Mouse (Mus musculus): ENCODE measurements around the gene Arhgap24.

Arhgap24 gene

DNA sequence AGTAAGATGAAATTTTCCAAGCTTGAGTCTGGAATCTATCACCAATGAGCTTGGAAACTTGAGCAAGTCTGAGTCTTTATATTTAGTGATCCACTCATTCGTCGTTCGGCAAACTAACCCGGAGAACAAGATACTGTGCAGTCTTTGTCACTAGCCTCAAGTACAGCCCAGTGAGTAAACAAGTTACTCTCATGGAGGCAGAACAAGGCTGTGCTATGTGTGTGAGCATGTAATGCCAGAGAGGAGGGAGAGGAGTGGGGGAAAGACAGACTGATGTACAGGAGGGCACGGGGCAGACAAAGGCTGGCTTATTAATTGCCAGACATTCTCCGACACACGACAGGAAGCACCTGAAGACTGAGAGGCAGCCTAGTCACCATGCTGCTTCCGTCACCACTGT lies 97.2 kb downstream of the Arhgap24 start:
- no peak for DNase-seq (ENCODE audit: low read depth, low spot score)

- DNase-seq (ENCODE audit: low read depth, low spot score): no peak
These were observed 101.7 kb downstream of the Arhgap24 start for GRCm38 (mm10) chr5:102582864-102583410.

- no peak for DNase-seq (ENCODE audit: low read depth, low spot score)
These were observed 110.2 kb downstream of the Arhgap24 start for GRCm38 (mm10) chr5:102591422-102591821.

- no peak for DNase-seq (ENCODE audit: low read depth, low spot score)
These were observed 111.9 kb downstream of the Arhgap24 start for GRCm38 (mm10) chr5:102593058-102593457.

DNA sequence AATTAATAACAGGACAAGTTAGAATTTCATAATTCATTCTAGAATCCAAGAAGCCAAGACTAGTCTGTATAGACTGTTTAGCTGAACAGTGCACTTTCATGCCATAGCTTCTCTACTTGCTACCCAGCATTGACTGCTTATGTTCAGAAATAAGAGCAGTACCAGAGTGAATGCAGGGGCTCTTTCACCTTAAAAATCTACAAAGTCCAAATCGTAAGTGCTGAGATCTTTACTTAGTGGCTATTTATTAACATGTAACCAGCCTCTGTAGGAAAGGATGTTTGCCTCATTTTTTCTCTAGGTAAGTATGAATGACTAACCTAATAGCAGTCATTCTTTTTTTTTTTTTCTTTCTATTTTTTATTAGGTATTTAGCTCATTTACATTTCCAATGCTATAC lies 117.9 kb downstream of the Arhgap24 start:
- no peak for DNase-seq (ENCODE audit: low read depth, low spot score)

DNA sequence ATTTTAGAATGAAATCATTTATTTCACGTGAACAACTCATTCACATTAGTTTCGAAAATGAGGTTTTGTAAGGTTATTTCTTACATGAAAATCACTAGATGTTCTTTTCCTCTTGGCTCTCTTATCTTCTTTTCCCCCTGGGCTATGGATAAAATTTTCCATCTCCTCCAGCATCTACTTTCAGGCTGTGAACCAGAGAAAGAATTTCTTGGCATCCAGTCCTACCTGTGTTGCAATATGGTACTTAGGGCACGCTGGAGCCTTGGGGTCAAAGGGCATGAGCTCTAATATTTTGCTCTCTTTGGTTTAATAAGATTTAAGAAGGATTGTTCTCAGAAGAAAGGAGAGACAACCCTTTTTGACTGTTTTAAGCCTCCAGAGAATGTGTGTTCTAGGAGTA lies 132.4 kb downstream of the Arhgap24 start:
- no peak for DNase-seq (ENCODE audit: low read depth, low spot score)

GRCm38 (mm10) chr5:102614081-102614480 lies 132.9 kb downstream of the Arhgap24 start:
- DNase-seq (ENCODE audit: low read depth, low spot score): no peak

- no peak for DNase-seq (ENCODE audit: low read depth, low spot score)
These were observed 134.1 kb downstream of the Arhgap24 start for GRCm38 (mm10) chr5:102615249-102615648.

GRCm38 (mm10) chr5:102621036-102621435 lies 139.8 kb downstream of the Arhgap24 start:
- no peak for DNase-seq (ENCODE audit: low read depth, low spot score)

DNA sequence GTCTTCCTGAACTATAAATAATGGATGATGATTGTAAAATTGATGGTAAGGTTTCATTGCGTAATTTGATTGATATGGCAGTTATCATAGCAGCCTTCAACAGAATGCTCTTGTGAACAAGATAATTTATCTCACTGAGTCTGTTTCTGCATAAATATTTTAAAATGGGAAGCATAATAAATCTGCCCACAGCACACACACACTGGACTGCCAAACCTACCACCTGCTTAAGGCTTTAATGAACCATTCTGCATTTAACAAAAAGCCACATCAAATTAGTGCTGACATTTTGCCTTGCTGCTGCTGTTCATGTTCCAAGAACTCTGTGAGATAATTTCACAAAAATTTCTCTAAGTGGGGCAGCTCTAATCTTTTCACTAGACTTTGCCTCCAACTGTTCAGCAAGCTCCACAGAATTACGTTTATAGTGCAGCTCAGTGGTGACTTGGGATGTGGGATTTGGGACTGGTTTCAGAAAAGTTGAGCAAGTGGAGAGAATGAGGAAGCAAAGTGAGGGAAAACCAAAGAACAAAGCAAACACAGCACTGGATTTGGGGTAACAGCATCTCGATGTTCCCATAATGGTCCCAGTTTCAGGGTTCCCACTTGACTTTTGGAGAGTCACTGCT lies 142.7 kb downstream of the Arhgap24 start:
- no peak for DNase-seq (ENCODE audit: low read depth, low spot score)

- DNase-seq (ENCODE audit: low read depth, low spot score): no peak
These were observed 145.5 kb downstream of the Arhgap24 start for GRCm38 (mm10) chr5:102626671-102627070.

DNA sequence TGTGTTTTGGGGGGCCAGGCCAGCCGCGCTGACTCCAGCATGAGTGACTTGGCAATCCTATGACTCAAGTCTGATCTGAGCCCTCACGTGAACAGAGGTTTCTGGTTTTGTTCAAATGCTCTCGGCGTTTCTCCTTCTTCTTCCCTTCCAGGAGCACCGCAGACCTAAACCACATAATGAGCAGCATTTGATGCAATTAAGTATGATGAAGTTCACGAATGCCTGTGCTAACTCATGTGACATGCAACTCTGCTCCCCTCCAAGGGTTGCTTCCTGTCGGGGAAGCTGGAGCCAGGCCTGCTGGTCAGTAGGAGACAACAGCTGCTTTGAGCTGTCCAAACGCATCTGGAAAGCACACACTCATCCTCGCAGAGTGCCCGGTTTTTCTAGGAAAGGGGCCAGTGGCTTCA lies 148.2 kb downstream of the Arhgap24 start:
- no peak for DNase-seq (ENCODE audit: low read depth, low spot score)

- no peak for DNase-seq (ENCODE audit: low read depth, low spot score)
These were observed 154.4 kb downstream of the Arhgap24 start for GRCm38 (mm10) chr5:102635591-102635990.

DNA sequence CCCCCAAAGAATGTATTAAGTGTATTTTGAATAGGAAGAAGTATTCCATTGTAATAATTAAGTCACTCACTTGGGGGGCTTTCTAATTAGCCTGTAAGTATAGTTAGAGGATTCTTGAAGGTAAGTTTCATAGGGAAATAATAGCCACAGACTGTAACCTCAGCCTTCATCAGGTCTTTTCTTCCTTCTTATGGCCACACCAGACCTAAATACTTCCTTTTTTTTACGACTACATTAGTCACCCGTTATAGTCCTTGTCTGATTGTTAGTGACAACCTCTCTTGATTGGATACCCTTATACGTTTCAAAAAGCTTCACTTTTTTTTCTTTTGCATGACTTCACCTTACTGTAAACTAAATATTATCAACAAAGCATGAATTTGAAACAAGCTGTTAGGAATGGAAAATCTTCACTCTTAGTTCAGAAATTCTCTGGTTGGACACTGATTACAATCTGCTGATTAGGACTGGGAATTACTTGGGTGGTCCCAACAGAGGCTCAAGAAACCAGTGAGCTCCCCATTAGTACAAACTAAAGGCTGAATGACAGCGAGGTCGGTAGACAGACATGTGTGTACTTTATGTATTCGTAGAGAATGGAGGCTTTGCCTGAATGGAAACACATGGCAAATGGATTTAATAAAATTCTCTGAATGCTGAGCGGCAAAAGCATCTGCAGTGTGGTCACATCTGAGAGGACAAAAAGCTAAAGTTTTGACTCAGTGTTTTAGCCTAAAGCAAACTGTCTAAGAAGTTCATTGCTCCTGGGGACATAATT lies 158.8 kb downstream of the Arhgap24 start:
- DNase-seq (ENCODE audit: low read depth, low spot score): no peak

DNA sequence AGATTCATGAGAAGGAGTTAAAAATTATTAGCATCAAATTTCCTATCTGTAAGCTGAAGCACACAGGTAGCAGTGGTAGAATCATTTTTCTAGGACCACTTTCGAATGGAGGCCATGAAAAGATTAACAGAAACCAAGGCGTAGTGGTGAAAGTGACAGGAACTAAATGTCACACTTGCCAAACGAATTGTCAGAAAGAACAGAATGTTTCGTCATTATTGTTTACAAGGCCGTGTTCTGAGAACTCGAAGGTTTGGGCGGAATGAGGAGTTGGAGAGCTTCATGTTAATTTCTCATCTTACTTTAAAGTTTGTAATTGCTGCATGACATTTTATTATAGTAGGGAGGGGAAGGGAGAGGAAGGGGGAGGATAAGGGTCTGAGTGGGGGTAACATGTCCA lies 162.2 kb downstream of the Arhgap24 start:
- DNase-seq (ENCODE audit: low read depth, low spot score): no peak

DNA sequence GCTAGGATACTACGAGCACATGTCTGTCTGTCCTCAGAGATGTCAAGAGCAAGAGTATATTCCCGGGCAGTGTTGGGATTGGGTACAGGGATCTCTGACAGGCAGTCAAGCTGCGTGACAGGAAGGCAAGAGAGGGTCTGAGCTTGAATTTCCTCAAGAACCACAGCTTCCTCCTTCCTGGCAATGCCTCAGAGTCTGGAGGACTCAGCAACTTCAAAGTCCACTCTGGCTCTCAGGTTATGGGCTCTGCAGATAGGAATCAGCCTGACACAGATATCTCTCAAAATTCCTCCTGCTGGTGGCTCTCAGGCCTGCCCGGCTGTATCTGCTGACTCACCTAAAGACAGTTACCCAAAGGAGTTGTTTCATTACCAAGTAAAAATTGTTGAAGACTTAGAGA lies 162.6 kb downstream of the Arhgap24 start:
- DNase-seq (ENCODE audit: low read depth, low spot score): no peak

DNA sequence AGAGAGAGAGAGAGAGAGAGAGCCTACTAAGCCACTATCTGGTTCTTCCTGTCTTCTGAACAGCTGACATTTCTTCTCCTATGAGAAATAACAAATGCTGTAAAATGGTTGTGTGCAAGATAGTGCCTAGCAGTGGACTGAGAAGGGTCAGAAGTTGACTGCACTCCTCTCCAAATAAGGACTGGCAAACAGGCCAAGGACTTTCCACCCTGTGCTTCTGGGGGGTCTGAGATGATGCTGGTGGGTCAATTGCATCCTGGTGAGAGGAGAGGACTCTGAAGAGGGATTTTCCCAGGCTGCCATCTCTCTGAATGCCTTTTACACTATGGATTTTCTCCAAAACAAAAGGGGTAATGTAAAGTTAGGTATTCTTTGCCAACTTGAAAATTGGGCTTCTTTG lies 177.9 kb downstream of the Arhgap24 start:
- DNase-seq (ENCODE audit: low read depth, low spot score): no peak

- no peak for DNase-seq (ENCODE audit: low read depth, low spot score)
These were observed 184.0 kb downstream of the Arhgap24 start for GRCm38 (mm10) chr5:102664988-102665726.

DNA sequence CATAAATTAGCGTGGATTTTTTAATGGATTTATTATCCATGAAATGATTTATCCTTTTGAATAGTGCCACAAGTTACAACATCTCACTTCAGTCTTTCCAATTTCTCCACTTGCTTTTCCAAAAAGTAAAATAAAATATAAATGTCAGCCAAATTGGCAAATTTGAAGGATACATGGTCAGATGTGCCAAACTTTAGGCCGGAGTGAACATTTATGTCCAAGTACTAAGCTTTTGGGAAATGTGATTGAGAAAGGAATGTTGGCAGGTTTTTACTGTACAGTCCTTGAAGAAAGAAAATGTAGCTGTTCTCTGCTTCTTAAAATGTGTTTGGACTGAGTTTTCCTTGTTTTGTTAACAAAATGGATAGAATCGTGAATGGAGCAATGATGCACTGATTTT lies 185.7 kb downstream of the Arhgap24 start:
- no peak for DNase-seq (ENCODE audit: low read depth, low spot score)

- no peak for DNase-seq (ENCODE audit: low read depth, low spot score)
These were observed 186.8 kb downstream of the Arhgap24 start for GRCm38 (mm10) chr5:102667754-102668575.

DNA sequence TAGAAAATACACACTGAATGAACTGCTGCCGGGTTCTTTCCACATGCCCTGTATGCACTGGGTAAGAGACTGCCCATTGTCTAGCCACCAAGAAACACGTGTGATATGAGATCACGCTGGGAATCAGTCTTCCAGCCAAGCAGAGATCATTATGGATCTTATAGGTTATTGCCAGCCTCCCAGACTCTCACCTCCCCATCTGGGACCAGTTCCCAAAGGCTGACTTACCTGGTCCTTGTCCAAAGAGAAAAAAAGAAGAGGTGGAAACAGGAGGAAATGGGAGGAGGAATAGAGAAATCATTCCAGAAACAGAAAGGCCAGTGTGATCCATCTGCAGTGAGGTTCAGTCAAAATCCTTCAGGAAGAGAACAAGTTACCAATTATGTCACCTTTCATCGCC lies 189.0 kb downstream of the Arhgap24 start:
- no peak for DNase-seq (ENCODE audit: low read depth, low spot score)

Data from ZHBTc4 (cell line).